Mouse (Mus musculus) heart, embryonic 16.5 days (tissue): ENCODE measurements around the gene Clpsl2. TPM values are rescaled to one million over a fixed set of nuclear protein-coding genes. Genes with fewer than 3 reads are reported as not detected.
"Not testable (repeated sequence)": the region's sequence is repeated elsewhere in the genome, so short reads cannot be mapped to it uniquely, and the experiment has no call there.

Source experiments
- ATAC-seq: fragments of 200-750 bp; cut with Nextera tagmentation; replicated peaks from 2 replicates; pipeline ENCODE4 v1.8.0; 2017; ENCODE audit warnings: moderate number of reproducible peaks; ENCODE audit not compliant: insufficient read depth, low FRiP score; ENCODE audit errors: extremely low read depth
- H3K27ac ChIP-seq: fragments of 300-500 bp; sonication (generic); 2 replicates; pipeline ENCODE4 v1.5.1; 2014; ENCODE audit warnings: mild to moderate bottlenecking, low read length, control low read depth, moderate library complexity
- H3K27me3 ChIP-seq: fragments of 300-500 bp; sonication (generic); 2 replicates; pipeline ENCODE4 v1.6.1; 2014; ENCODE audit warnings: low read length, mixed read lengths; ENCODE audit not compliant: control insufficient read depth, insufficient read depth
- H3K36me3 ChIP-seq: fragments of 300-500 bp; sonication (generic); 2 replicates; pipeline ENCODE4 v1.6.1; 2014; ENCODE audit not compliant: control insufficient read depth, insufficient read depth
- H3K4me1 ChIP-seq: fragments of 300-500 bp; sonication (generic); 2 replicates; pipeline ENCODE4 v1.6.1; 2014; ENCODE audit warnings: low read length, mixed read lengths; ENCODE audit not compliant: control insufficient read depth, insufficient read depth
- H3K4me2 ChIP-seq: fragments of 300-500 bp; sonication (generic); 2 replicates; pipeline ENCODE4 v1.6.1; 2014; ENCODE audit warnings: low read depth, mild to moderate bottlenecking, control low read depth, low read length
- H3K4me3 ChIP-seq: fragments of 300-500 bp; sonication (generic); 2 replicates; pipeline ENCODE4 v1.5.1; 2014; ENCODE audit warnings: mild to moderate bottlenecking, control low read depth, low read length
- H3K9ac ChIP-seq: fragments of 300-500 bp; sonication (generic); 2 replicates; pipeline ENCODE4 v1.6.1; 2014; ENCODE audit warnings: low read length, control low read depth
- H3K9me3 ChIP-seq: fragments of 300-500 bp; sonication (generic); replicated peaks from 2 replicates; pipeline ENCODE4 v1.6.1; 2016; ENCODE audit warnings: low read length; ENCODE audit not compliant: control insufficient read depth
- WGBS: fragments of 180-500 bp; shearing (Covaris S2); extraction: QIAGEN DNeasy Blood & Tissue Kit; methylation state at CpG from one replicate; pipeline ENCODE4 v1.1.7; 2014; 5-methylcytosine and 5-hydroxymethylcytosine counted together
- polyA plus RNA-seq: library from polyadenylated mRNA; unstranded; fragments of >200 nt; fragmentation: Nextera tagmentation; extraction: Ambion mirVana; gene quantifications from 2 replicates; pipeline ENCODE4 v1.2.1, GENCODE M21; 2015

Gene Clpsl2
- polyA plus RNA-seq, 1 experiment from 2014 or later, result not detected

GRCm38 (mm10) chr17:28533327-28533726 is 15.9 kb upstream of the Clpsl2 start:
- Histone ChIP-seq H3K4me3 (no peak overlapping the region), H3K27me3 (peaks cover 2% of the 10 kb centered on the region; the same call in 1 of the 2 replicates), H3K9me3 (peaks cover 3% of the 10 kb centered on the region; the same call in 1 of the 2 replicates), H3K9ac (no peak overlapping the region), H3K4me1 (0 out of 2 replicates have a peak, but pooled peaks cover 3% of the 10 kb centered on the region), H3K27ac (no peak overlapping the region), H3K4me2 (no peak overlapping the region), H3K36me3 (no peaks in the 10 kb centered on the region)
- no peak for ATAC-seq
- WGBS, result 83% methylated on average over 13 of the region's 13 CpGs

GRCm38 (mm10) chr17:28537881-28538280 is 11.3 kb upstream of the Clpsl2 start:
- H3K4me1 ChIP-seq, result no peaks in the 10 kb centered on the region
- H3K27me3 ChIP-seq, result no peaks in the 10 kb centered on the region
- H3K4me2 ChIP-seq, result no peak overlapping the region
- 44% methylated on average over 12 of the region's 12 CpGs for WGBS
- H3K4me3 ChIP-seq, result no peak overlapping the region
- no peak overlapping the region for H3K27ac ChIP-seq
- ATAC-seq, result no peak
- peaks cover 21% of the 10 kb centered on the region for H3K9me3 ChIP-seq
- H3K36me3 ChIP-seq, result no peaks in the 10 kb centered on the region
- no peak overlapping the region for H3K9ac ChIP-seq

- Histone ChIP-seq H3K4me3 (no peak overlapping the region), H3K36me3 (no peaks in the 10 kb centered on the region), H3K9ac (no peak overlapping the region), H3K4me1 (no peaks in the 10 kb centered on the region), H3K9me3 (0 out of 2 replicates have a peak, but pooled peaks cover under 1% of the 10 kb centered on the region), H3K27ac (no peak overlapping the region), H3K27me3 (no peaks in the 10 kb centered on the region), H3K4me2 (no peak overlapping the region)
- ATAC-seq, result no peak
- 72% methylated on average over 1 of the region's 1 CpGs for WGBS
Observed at GRCm38 (mm10) chr17:28546925-28547324, 2.3 kb upstream of the Clpsl2 start.

GRCm38 (mm10) chr17:28548550-28548949 is 661 bp upstream of the Clpsl2 start:
- no peak overlapping the region for H3K9ac ChIP-seq
- H3K4me1 ChIP-seq, result no peaks in the 10 kb centered on the region
- no peaks in the 10 kb centered on the region for H3K36me3 ChIP-seq
- no peak overlapping the region for H3K4me2 ChIP-seq
- WGBS, result 63% methylated on average over 11 of the region's 11 CpGs
- H3K27me3 ChIP-seq, result no peaks in the 10 kb centered on the region
- no peak overlapping the region for H3K4me3 ChIP-seq
- ATAC-seq, result no peak
- H3K9me3 ChIP-seq, result no peaks in the 10 kb centered on the region
- no peak overlapping the region for H3K27ac ChIP-seq

GRCm38 (mm10) chr17:28553040-28553793 is 4.0 kb downstream of the Clpsl2 start:
- no peaks in the 10 kb centered on the region for H3K9me3 ChIP-seq
- no peaks in the 10 kb centered on the region for H3K36me3 ChIP-seq
- H3K4me2 ChIP-seq, result no peak overlapping the region
- H3K4me3 ChIP-seq, result no peak overlapping the region
- no peaks in the 10 kb centered on the region for H3K27me3 ChIP-seq
- ATAC-seq, result peak; percentile 57; the same call in 1 of the 2 replicates
- peaks cover 3% of the 10 kb centered on the region; the same call in 1 of the 2 replicates for H3K4me1 ChIP-seq
- no peak overlapping the region for H3K27ac ChIP-seq
- 9% methylated on average over 14 of the region's 14 CpGs for WGBS
- H3K9ac ChIP-seq, result no peak overlapping the region

- H3K4me3 ChIP-seq, H3K27me3 ChIP-seq, H3K4me2 ChIP-seq, H3K9ac ChIP-seq, ATAC-seq, H3K9me3 ChIP-seq, H3K36me3 ChIP-seq, H3K4me1 ChIP-seq, H3K27ac ChIP-seq: not testable (repeated sequence)
- 90% methylated on average over 4 of the region's 4 CpGs for WGBS
Observed at GRCm38 (mm10) chr17:28554021-28554420, 4.8 kb downstream of the Clpsl2 start.

GRCm38 (mm10) chr17:28556635-28557396 is 7.6 kb downstream of the Clpsl2 start:
- H3K27ac ChIP-seq, result no peak overlapping the region
- H3K4me1 ChIP-seq, result peaks cover 3% of the 10 kb centered on the region; the same call in 1 of the 2 replicates
- H3K9ac ChIP-seq, result no peak overlapping the region
- no peaks in the 10 kb centered on the region for H3K9me3 ChIP-seq
- H3K27me3 ChIP-seq, result no peaks in the 10 kb centered on the region
- 44% methylated on average over 6 of the region's 6 CpGs for WGBS
- no peak overlapping the region for H3K4me2 ChIP-seq
- no peak overlapping the region for H3K4me3 ChIP-seq
- no peaks in the 10 kb centered on the region for H3K36me3 ChIP-seq
- no peak for ATAC-seq

- Histone ChIP-seq H3K4me2 (no peak overlapping the region), H3K4me3 (no peak overlapping the region), H3K9ac (no peak overlapping the region), H3K36me3 (no peaks in the 10 kb centered on the region), H3K27ac (no peak overlapping the region), H3K9me3 (no peaks in the 10 kb centered on the region), H3K27me3 (no peaks in the 10 kb centered on the region), H3K4me1 (peaks cover 3% of the 10 kb centered on the region; the same call in 1 of the 2 replicates)
- no peak for ATAC-seq
- WGBS, result 69% methylated on average over 6 of the region's 6 CpGs
Observed at GRCm38 (mm10) chr17:28557772-28558171, 8.6 kb downstream of the Clpsl2 start.

GRCm38 (mm10) chr17:28560598-28560997 is 11.4 kb downstream of the Clpsl2 start, which contains the start of gene Clps:
TSS of gene Clps (minus strand) at chr17:28560766.
- H3K36me3 ChIP-seq, result no peaks in the 10 kb centered on the region
- peaks cover 3% of the 10 kb centered on the region; the same call in 1 of the 2 replicates for H3K4me1 ChIP-seq
- no peak for ATAC-seq
- no peaks in the 10 kb centered on the region for H3K9me3 ChIP-seq
- H3K9ac ChIP-seq, result no peak within 1 kb of the TSS
- H3K27me3 ChIP-seq, result no peaks in the 10 kb centered on the region
- no peak within 1 kb of the TSS for H3K27ac ChIP-seq
- no peak within 1 kb of the TSS for H3K4me3 ChIP-seq
- H3K4me2 ChIP-seq, result no peak within 1 kb of the TSS
- WGBS, result 68% methylated on average over 4 of the region's 4 CpGs
